Mouse (Mus musculus): ENCODE results near the gene Clec18a.

- no peak for TF ChIP-seq CTCF (IDR thresholded peaks at IDR 0.05; ENCODE audit: borderline replicate concordance, control insufficient read depth, extremely low read depth, insufficient read depth, low read length, poor library complexity)
- TF ChIP-seq POLR2A (IDR thresholded peaks at IDR 0.05; ENCODE audit: control insufficient read depth, extremely low read depth, insufficient read depth, low read length, poor library complexity): no peak
Observed at GRCm38 (mm10) chr8:111042546-111042945, 49.7 kb downstream of the Clec18a start.

Measured in thymus, adult 2 months (tissue).